Mouse (Mus musculus) left cerebral cortex, postnatal 36 days (tissue): Measurements from ENCODE around the gene Myh4. TPM values are rescaled to one million over a fixed set of nuclear protein-coding genes. Genes with fewer than 3 reads are reported as not detected.

Source experiments
- total RNA-seq, 2 experiments: library from RNA; stranded (reverse); gene quantifications; 2 replicates each; pipeline ENCODE4 v1.2.3; 2021

Myh4 gene
- total RNA-seq, 2 experiments from 2014 or later = 0.11 to 0.35 TPM

Other genes starting within 250 kb of the Myh4 start
- under 1 TPM; 0.27 to 0.68 TPM for gene Tmem220, start 212.9 kb upstream of the Myh4 start, total RNA-seq
- gene Adprm, start 185.4 kb upstream of the Myh4 start, total RNA-seq = 10 to 100 TPM; 24.8 to 26.7 TPM
- 10 to 100 TPM in 1 of 2 experiments, 1 to 10 TPM in 1; 9.0 to 12.1 TPM for gene Sco1, start 185.4 kb upstream of the Myh4 start, total RNA-seq
- 1 to 10 TPM; 3.5 to 6.2 TPM for gene Myh3, start 159.7 kb upstream of the Myh4 start, total RNA-seq
- under 1 TPM; 0.63 to 0.69 TPM for gene Myh2, start 67.0 kb upstream of the Myh4 start, total RNA-seq
- gene Myh1, start 38.0 kb upstream of the Myh4 start, total RNA-seq = under 1 TPM; 0.32 to 0.54 TPM
- gene Myh8, start 39.1 kb downstream of the Myh4 start, total RNA-seq = under 1 TPM; 0.42 to 0.45 TPM
- under 1 TPM; 0.14 to 0.27 TPM for gene Myh13, start 83.6 kb downstream of the Myh4 start, total RNA-seq
- gene Gas7, start 217.4 kb downstream of the Myh4 start, total RNA-seq = 100 to 1,000 TPM; 563 to 580 TPM